15 mouse cellular contexts compared by ENCODE assay signal in the genomic region with DNA sequence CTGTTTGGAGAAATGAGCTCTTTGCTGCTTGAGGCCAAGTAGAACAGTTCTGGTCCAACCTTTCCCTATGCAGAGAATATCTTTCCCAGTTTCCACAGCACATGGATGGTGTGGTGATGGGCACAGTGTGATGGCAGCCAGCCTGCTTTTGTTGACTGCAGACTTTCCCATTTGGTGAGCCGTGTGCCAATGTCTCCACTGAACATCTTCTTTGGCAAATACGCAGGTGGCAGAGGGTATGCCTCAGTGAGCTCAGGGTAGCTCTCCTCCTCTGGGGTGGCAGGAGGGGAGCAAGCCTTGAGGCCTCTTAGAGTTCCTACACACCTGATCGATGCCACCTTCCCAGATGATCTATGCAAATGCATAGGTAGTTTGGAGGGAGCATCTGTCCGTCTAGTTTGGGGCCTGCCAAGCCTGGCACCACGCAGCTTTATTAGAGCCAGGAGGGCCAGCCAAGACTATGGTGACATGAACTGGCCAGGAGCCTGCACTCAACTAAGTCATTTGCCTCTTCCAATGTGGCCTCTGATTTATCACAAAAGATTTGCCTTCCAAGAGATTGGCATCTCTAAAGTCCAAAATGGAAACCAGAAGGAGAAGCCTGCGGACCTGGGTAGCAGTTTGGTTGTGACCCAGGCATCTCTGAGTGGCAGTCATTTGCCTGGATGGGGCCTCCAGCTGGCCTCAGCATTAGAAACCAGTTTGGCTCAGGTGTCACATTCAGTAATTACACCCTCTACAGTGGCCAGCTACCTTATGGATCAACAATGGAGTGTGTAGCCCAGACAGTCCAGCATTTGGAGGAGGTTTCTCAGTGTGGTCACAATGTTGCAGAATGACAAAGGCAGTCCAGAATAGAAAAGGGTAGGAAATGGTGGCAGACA.
DNase-seq lines count a peak whose midpoint lies in the region; ATAC-seq and TF ChIP-seq lines count a peak whose summit lies in the region.
"Had no signal": no experiment of that assay in that cellular context is flagged by ENCODE, and none has a peak within 500 bp of the region (broad histone marks: within the 10 kb centered on the region; RNA-seq: fewer than 3 reads in every experiment).

No protein-coding gene starts in this region.

- WGBS in liver, adult 2 months: 84% methylated on average over 6 of the region's 6 CpGs
- 80% methylated on average over 6 of the region's 6 CpGs for WGBS in liver, embryonic 11.5 days

- no peaks in the 10 kb centered on the region for H3K27me3 ChIP-seq in liver, adult 2 months (ENCODE audit: control insufficient read depth, insufficient read depth, low read length)
- no peaks in the 10 kb centered on the region for H3K27me3 ChIP-seq in liver, embryonic 11.5 days (replicated peaks; ENCODE audit: control insufficient read depth, insufficient read depth, low read length)
- H3K27me3 ChIP-seq: liver, embryonic 12.5 days had no signal

- ATAC-seq in liver, embryonic 11.5 days (replicated peaks; ENCODE audit: low FRiP score): no peak
- ATAC-seq: CD4-positive, CD25-positive, alpha-beta regulatory T cell, adult 4 months; liver, embryonic 12.5 days had no signal

- H3K79me2 ChIP-seq in liver, adult 2 months (ENCODE audit: control insufficient read depth, insufficient read depth, low read length): no peaks in the 10 kb centered on the region

- H3K27ac ChIP-seq in gastrocnemius, adult 2 months: no peak overlapping the region
- H3K27ac ChIP-seq in liver, adult 2 months (replicated peaks; ENCODE audit: insufficient read depth, low read depth, low read length): no peak overlapping the region
- H3K27ac ChIP-seq in liver, embryonic 11.5 days (ENCODE audit: low read depth, low read length): no peak overlapping the region
- H3K27ac ChIP-seq: liver, embryonic 12.5 days had no signal

- intact Hi-C loops in gastrocnemius, adult 2 months (cut with DNase I): no loop called here

- TF ChIP-seq POLR2A in liver, adult 2 months (IDR thresholded peaks at IDR 0.05; ENCODE audit: extremely low read depth, insufficient read depth, low read length): no peak

- no peaks in the 10 kb centered on the region for H3K4me1 ChIP-seq in liver, adult 2 months (ENCODE audit: control insufficient read depth, insufficient read depth, low read length)
- H3K4me1 ChIP-seq in liver, embryonic 11.5 days (replicated peaks; ENCODE audit: control insufficient read depth, insufficient read depth, low read length): no peaks in the 10 kb centered on the region
- H3K4me1 ChIP-seq: liver, embryonic 12.5 days had no signal

- H3K9me3 ChIP-seq in liver, embryonic 11.5 days (ENCODE audit: control insufficient read depth, low read length): no peaks in the 10 kb centered on the region
- H3K9me3 ChIP-seq: liver, embryonic 12.5 days had no signal

- no peak overlapping the region for H3K9ac ChIP-seq in liver, adult 2 months (ENCODE audit: low read depth, low read length)
- H3K9ac ChIP-seq in liver, embryonic 11.5 days (ENCODE audit: low read depth, low read length): no peak overlapping the region
- H3K9ac ChIP-seq: liver, embryonic 12.5 days had no signal

- H3K4me3 ChIP-seq in gastrocnemius, adult 2 months: no peak overlapping the region
- H3K4me3 ChIP-seq in liver, adult 2 months (ENCODE audit: insufficient read depth, low read depth, low read length): no peak overlapping the region
- no peak overlapping the region for H3K4me3 ChIP-seq in liver, embryonic 11.5 days (ENCODE audit: low read depth, low read length)
- H3K4me3 ChIP-seq: liver, embryonic 12.5 days; myocyte had no signal

- peak; percentile 19 for DNase-seq in gastrocnemius, adult 2 months
- no peak for DNase-seq in gastrocnemius, postnatal 25 days
- DNase-seq in liver, adult 2 months (ENCODE audit: extremely low read depth, low read depth, low spot score): peak; percentile 18
- DNase-seq in liver, embryonic 11.5 days (ENCODE audit: low spot score): no peak
- DNase-seq in cerebellum, adult 18-20 months: peak; percentile 78 to 80
- DNase-seq in fat pad, adult 2 months (ENCODE audit: extremely low read depth, low read depth, low spot score): peak; percentile 63
- DNase-seq in embryo, embryonic 9.5 days (ENCODE audit: extremely low spot score): no peak
- DNase-seq: embryo, embryonic 11 days; heart, postnatal 36 days; kidney, adult 2 months; thymus, adult 2 months had no signal

- H3K36me3 ChIP-seq in liver, adult 2 months (ENCODE audit: control insufficient read depth, insufficient read depth, low read length): no peaks in the 10 kb centered on the region
- H3K36me3 ChIP-seq in liver, embryonic 11.5 days (ENCODE audit: control insufficient read depth, insufficient read depth, low read length): no peaks in the 10 kb centered on the region
- H3K36me3 ChIP-seq: liver, embryonic 12.5 days had no signal

- H3K4me2 ChIP-seq in liver, embryonic 11.5 days: no peak overlapping the region
- H3K4me2 ChIP-seq: heart, embryonic 11.5 days; liver, embryonic 12.5 days had no signal

- TF ChIP-seq CTCF in gastrocnemius, adult 2 months (IDR thresholded peaks at IDR 0.05): no peak
- no peak for TF ChIP-seq CTCF in liver, adult 2 months (IDR thresholded peaks at IDR 0.05; ENCODE audit: low read depth, low read length)

Comparison
In these comparisons a context has a peak if more than half of its experiments do, and no peak if none do; other contexts are left out.
1. DNase-seq: peak in gastrocnemius, adult 2 months (single experiment), liver, adult 2 months (single experiment), cerebellum, adult 18-20 months (2 of 2) and fat pad, adult 2 months (single experiment); none in gastrocnemius, postnatal 25 days (single experiment), liver, embryonic 11.5 days (single experiment) and embryo, embryonic 9.5 days (single experiment).